Mouse (Mus musculus) embryonic fibroblast, embryonic 13.5 days (primary cell): Measurements from ENCODE around the gene Ppy. TPM values are rescaled to one million over a fixed set of nuclear protein-coding genes. Genes with fewer than 3 reads are reported as not detected.

Experiments
- H3K27ac ChIP-seq: 2 replicates; pipeline ENCODE4 v1.5.1; 2012; ENCODE audit warnings: low read length, control low read depth, inconsistent platforms; ENCODE audit not compliant: insufficient read depth
- H3K4me1 ChIP-seq: 2 replicates; pipeline ENCODE4 v1.6.1; 2011; ENCODE audit warnings: low read length; ENCODE audit not compliant: control insufficient read depth, insufficient read depth
- H3K4me3 ChIP-seq: 2 replicates; pipeline ENCODE4 v1.5.1; 2011; ENCODE audit warnings: mild to moderate bottlenecking, control low read depth, low read length; ENCODE audit not compliant: insufficient read depth
- CTCF ChIP-seq: IDR thresholded peaks from 2 replicates; pipeline ENCODE4 v1.5.1; 2011; ENCODE audit warnings: mild to moderate bottlenecking, control low read depth, low read length, moderate library complexity, borderline replicate concordance; ENCODE audit not compliant: insufficient read depth
- POLR2A ChIP-seq: IDR thresholded peaks from 2 replicates; pipeline ENCODE4 v1.6.1; 2011; ENCODE audit warnings: low read depth, mild to moderate bottlenecking, control low read depth, low read length, moderate library complexity
- polyA plus RNA-seq: library from polyadenylated mRNA; stranded (reverse); fragments of >200 nt; gene quantifications from 2 replicates; pipeline ENCODE4 v1.2.4, GENCODE M21; 2011; ENCODE audit warnings: low read depth; ENCODE audit not compliant: missing spikeins, insufficient read length

Ppy gene
- polyA plus RNA-seq, 1 experiment, result not detected

- Histone ChIP-seq H3K4me1 (no peaks in the 10 kb centered on the region), H3K27ac (peak overlapping the region; percentile 24), H3K4me3 (peak overlapping the region; percentile 62)
- peak; percentile 55; the same call in 1 of the 2 replicates for TF ChIP-seq POLR2A
- TF ChIP-seq CTCF, result no peak
Observed at GRCm38 (mm10) chr11:102089088-102089808, 11.9 kb downstream of the Ppy start.

- TF ChIP-seq POLR2A (peak; percentile 61), CTCF (no peak)
- no peaks in the 10 kb centered on the region for H3K4me1 ChIP-seq
- H3K4me3 ChIP-seq, result peak within 1 kb of the TSS; percentile 62
- H3K27ac ChIP-seq, result peak within 1 kb of the TSS; percentile 64
Observed at GRCm38 (mm10) chr11:102087931-102088898, 12.9 kb downstream of the Ppy start, which contains the start of gene Mpp2. Mpp2 (minus strand) TSS chr11:102088515.

GRCm38 (mm10) chr11:102087081-102087751 lies 13.9 kb downstream of the Ppy start:
- Histone ChIP-seq H3K27ac (peak overlapping the region; percentile 64), H3K4me3 (peak overlapping the region; percentile 62), H3K4me1 (no peaks in the 10 kb centered on the region)
- peak; percentile 29; the same call in 1 of the 2 replicates for TF ChIP-seq POLR2A
- no peak for TF ChIP-seq CTCF

- TF ChIP-seq CTCF (no peak), POLR2A (no peak)
- Histone ChIP-seq H3K27ac (no peak overlapping the region), H3K4me1 (no peaks in the 10 kb centered on the region), H3K4me3 (no peak overlapping the region)
Observed at GRCm38 (mm10) chr11:102086331-102086730, 14.8 kb downstream of the Ppy start.

GRCm38 (mm10) chr11:102084159-102084558 lies 17.0 kb downstream of the Ppy start:
- H3K27ac ChIP-seq, result no peak overlapping the region
- H3K4me3 ChIP-seq, result no peak overlapping the region
- no peak for TF ChIP-seq CTCF
- TF ChIP-seq POLR2A, result no peak
- no peaks in the 10 kb centered on the region for H3K4me1 ChIP-seq

- Histone ChIP-seq H3K27ac (no peak overlapping the region), H3K4me3 (no peak overlapping the region), H3K4me1 (no peaks in the 10 kb centered on the region)
- TF ChIP-seq POLR2A (no peak), CTCF (no peak)
Observed at GRCm38 (mm10) chr11:102083193-102083592, 17.9 kb downstream of the Ppy start.

GRCm38 (mm10) chr11:102082322-102082721 lies 18.8 kb downstream of the Ppy start:
- Histone ChIP-seq H3K4me1 (no peaks in the 10 kb centered on the region), H3K4me3 (no peak overlapping the region), H3K27ac (no peak overlapping the region)
- TF ChIP-seq CTCF (no peak), POLR2A (no peak)

GRCm38 (mm10) chr11:102073722-102074121 lies 27.4 kb downstream of the Ppy start:
- Histone ChIP-seq H3K27ac (no peak overlapping the region), H3K4me3 (no peak overlapping the region), H3K4me1 (peaks cover 2% of the 10 kb centered on the region; the same call in 1 of the 2 replicates)
- TF ChIP-seq POLR2A, result no peak
- no peak for TF ChIP-seq CTCF

- Histone ChIP-seq H3K4me3 (no peak overlapping the region), H3K27ac (no peak overlapping the region)
Observed at GRCm38 (mm10) chr11:102072729-102073128, 28.4 kb downstream of the Ppy start.

More at GRCm38 (mm10) chr11:102072729-102073128, 28.4 kb downstream of the Ppy start:
- H3K4me1 ChIP-seq, result peaks cover 2% of the 10 kb centered on the region; the same call in 1 of the 2 replicates
- no peak for TF ChIP-seq CTCF
- no peak for TF ChIP-seq POLR2A
